Mouse (Mus musculus) heart, postnatal 0 days (tissue): Measurements from ENCODE around the gene Zfp758. TPM values are rescaled to one million over a fixed set of nuclear protein-coding genes. Genes with fewer than 3 reads are reported as not detected.

Source experiments
- ATAC-seq: fragments of 200-750 bp; cut with Nextera tagmentation; 2 replicates; pipeline ENCODE4 v1.8.0; 2017; ENCODE audit warnings: low read depth, moderate number of reproducible peaks, moderate library complexity; ENCODE audit not compliant: insufficient read depth
- DNase-seq: peaks from one replicate; pipeline ENCODE4 v3.0.0-alpha.2; 2016; ENCODE audit warnings: low spot score
- H3K27ac ChIP-seq: fragments of 300-500 bp; sonication (generic); 2 replicates; pipeline ENCODE4 v1.5.1; 2014; ENCODE audit warnings: low read depth, mild to moderate bottlenecking
- H3K27me3 ChIP-seq: fragments of 300-500 bp; sonication (generic); 2 replicates; pipeline ENCODE4 v1.6.1; 2014; ENCODE audit warnings: low read length, mixed read lengths; ENCODE audit not compliant: control insufficient read depth, insufficient read depth
- H3K36me3 ChIP-seq: fragments of 300-500 bp; sonication (generic); replicated peaks from 2 replicates; pipeline ENCODE4 v1.6.1; 2014; ENCODE audit warnings: low read length, mixed read lengths; ENCODE audit not compliant: control insufficient read depth, insufficient read depth
- H3K4me1 ChIP-seq: fragments of 300-500 bp; sonication (generic); 2 replicates; pipeline ENCODE4 v1.6.1; 2014; ENCODE audit warnings: antibody characterized with exemption; ENCODE audit not compliant: control insufficient read depth, insufficient read depth
- H3K4me2 ChIP-seq: fragments of 300-500 bp; sonication (generic); 2 replicates; pipeline ENCODE4 v1.6.1; 2014; ENCODE audit warnings: low read depth, mild to moderate bottlenecking, low read length, moderate library complexity
- H3K4me3 ChIP-seq: fragments of 300-500 bp; sonication (generic); 2 replicates; pipeline ENCODE4 v1.5.1; 2014; ENCODE audit warnings: low read depth, low read length
- H3K9ac ChIP-seq: fragments of 300-500 bp; sonication (generic); replicated peaks from 2 replicates; pipeline ENCODE4 v1.6.1; 2014; ENCODE audit warnings: low read depth, low read length, mixed read lengths
- H3K9me3 ChIP-seq: fragments of 300-500 bp; sonication (generic); replicated peaks from 2 replicates; pipeline ENCODE4 v1.6.1; 2016; ENCODE audit warnings: low read length; ENCODE audit not compliant: control insufficient read depth
- CTCF ChIP-seq: IDR thresholded peaks from 2 replicates; pipeline ENCODE4 v1.5.1; 2016; ENCODE audit warnings: antibody characterized with exemption, control low read depth, low read depth
- EP300 ChIP-seq: IDR thresholded peaks from 2 replicates; pipeline ENCODE4 v1.6.1; 2016; ENCODE audit warnings: antibody characterized with exemption, low read depth
- WGBS: fragments of 180-500 bp; shearing (Covaris S2); extraction: QIAGEN DNeasy Blood & Tissue Kit; methylation state at CpG from one replicate; pipeline ENCODE4 v1.1.7; 2014; 5-methylcytosine and 5-hydroxymethylcytosine counted together
- polyA plus RNA-seq: library from polyadenylated mRNA; unstranded; fragments of >200 nt; fragmentation: Nextera tagmentation; extraction: Ambion mirVana; gene quantifications from 2 replicates; pipeline ENCODE4 v1.2.1, GENCODE M21; 2015
- total RNA-seq: library from RNA; depleted of rRNA; stranded (reverse); fragments of >200 nt; gene quantifications from 2 replicates; pipeline ENCODE4 v1.2.3, GENCODE M21; 2014; ENCODE audit warnings: low replicate concordance; rRNA removed

Gene Zfp758
- total and polyA plus RNA-seq, 2 experiments from 2014 or later, result 2.8 to 6.4 TPM

DNA sequence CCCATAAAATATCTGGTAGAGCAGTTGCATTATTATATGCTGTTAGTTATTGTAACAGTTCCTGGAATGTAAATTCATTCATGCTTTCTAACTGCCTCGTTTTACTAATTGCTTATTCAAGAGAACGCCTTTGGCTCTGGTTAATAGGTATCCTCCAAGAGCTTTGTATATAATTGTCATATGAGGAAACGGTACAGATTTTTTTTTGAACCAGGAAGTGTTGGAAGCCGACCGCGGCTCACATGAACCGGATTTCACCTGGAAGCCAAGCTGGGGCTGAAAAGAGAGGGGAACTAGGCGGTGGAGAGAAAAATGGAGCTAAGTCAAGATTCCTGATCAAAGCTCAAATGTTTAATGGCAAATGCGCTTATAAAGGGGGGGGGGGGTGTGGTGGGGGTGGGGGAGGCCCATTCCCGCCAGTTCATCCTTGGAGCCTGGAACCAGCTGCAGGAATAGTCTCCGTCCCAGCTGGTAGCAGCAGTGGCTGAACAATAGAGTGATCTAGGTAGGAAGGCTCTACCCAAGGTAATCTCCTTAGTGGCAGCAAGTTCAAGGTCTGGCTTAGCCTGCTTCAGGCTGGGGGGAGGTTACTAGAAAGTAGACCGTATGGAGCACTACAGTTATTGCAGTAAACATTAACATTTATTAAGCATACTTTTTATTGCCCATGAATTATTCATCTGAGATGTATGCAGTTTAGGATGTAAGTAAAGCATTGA, 63.5 kb downstream of the Zfp758 start:
- ATAC-seq, result no peak

More for the DNA sequence above, 63.5 kb downstream of the Zfp758 start:
- Histone ChIP-seq H3K9ac (peak overlapping the region; percentile 70), H3K4me3 (peak overlapping the region; percentile 83), H3K4me1 (no peaks in the 10 kb centered on the region), H3K36me3 (no peaks in the 10 kb centered on the region), H3K27ac (peak overlapping the region; percentile 71; the same call in 1 of the 2 replicates), H3K27me3 (no peaks in the 10 kb centered on the region), H3K9me3 (no peaks in the 10 kb centered on the region), H3K4me2 (peak overlapping the region; percentile 78)
- WGBS, result 2% methylated on average over 12 of the region's 12 CpGs
- DNase-seq, result peak; percentile 6
- TF ChIP-seq CTCF (no peak), EP300 (no peak)

Other genes starting within 250 kb of the Zfp758 start
- gene Zfp947, start 195.3 kb upstream of the Zfp758 start, total RNA-seq, result 0.62 and 2.6 TPM in 2 replicates
- gene Zfp947, start 195.3 kb upstream of the Zfp758 start, polyA plus RNA-seq, result 2.4 and 2.5 TPM in 2 replicates
- gene Zfp994, start 135.8 kb upstream of the Zfp758 start, total RNA-seq, result 0.15 and 2.6 TPM in 2 replicates
- 1.8 and 1.9 TPM in 2 replicates for gene Zfp994, start 135.8 kb upstream of the Zfp758 start, polyA plus RNA-seq
- 4.4 and 6.8 TPM in 2 replicates for gene CT030661.1, start 46.6 kb upstream of the Zfp758 start, total RNA-seq
- gene CT030661.1, start 46.6 kb upstream of the Zfp758 start, polyA plus RNA-seq, result 7.6 and 7.7 TPM in 2 replicates
- gene Zfp944, start 53 bp upstream of the Zfp758 start, total RNA-seq, result 2.0 and 3.0 TPM in 2 replicates
- gene Zfp944, start 53 bp upstream of the Zfp758 start, polyA plus RNA-seq, result 6.8 and 7.4 TPM in 2 replicates
- gene Zfp946, start 62.8 kb downstream of the Zfp758 start, total RNA-seq, result 1.0 and 1.2 TPM in 2 replicates
- gene Zfp946, start 62.8 kb downstream of the Zfp758 start, polyA plus RNA-seq, result 4.2 and 4.4 TPM in 2 replicates
- not detected in 2 replicates for gene Vmn2r111, start 212.0 kb downstream of the Zfp758 start, total RNA-seq
- not detected in 2 replicates for gene Vmn2r111, start 212.0 kb downstream of the Zfp758 start, polyA plus RNA-seq
- not detected in 2 replicates for gene Vmn2r112, start 239.5 kb downstream of the Zfp758 start, total RNA-seq
- gene Vmn2r112, start 239.5 kb downstream of the Zfp758 start, polyA plus RNA-seq, result not detected in 2 replicates